ENCODE assay signal across 19 mouse cellular contexts in genomic region chr2:178196038-178196437, GRCm38 (mm10).
DNase-seq lines count a peak whose midpoint lies in the region; ATAC-seq and TF ChIP-seq lines count a peak whose summit lies in the region.
"Had no signal": no experiment of that assay in that cellular context is flagged by ENCODE, and none has a peak within 500 bp of the region (broad histone marks: within the 10 kb centered on the region; RNA-seq: fewer than 3 reads in every experiment).

No protein-coding gene starts in this region.

- H3K27me3 ChIP-seq in lung, embryonic 14.5 days (ENCODE audit: insufficient read depth, low read length): no peaks in the 10 kb centered on the region
- no peaks in the 10 kb centered on the region for H3K27me3 ChIP-seq in ES-Bruce4 (ENCODE audit: control insufficient read depth, insufficient read depth, low read length, poor library complexity, severe bottlenecking)
- H3K27me3 ChIP-seq in liver, embryonic 16.5 days (ENCODE audit: control insufficient read depth, insufficient read depth, low read depth, low read length): no peaks in the 10 kb centered on the region
- H3K27me3 ChIP-seq: embryonic facial prominence, embryonic 12.5 days; hindbrain, embryonic 15.5 days; limb, embryonic 15.5 days had no signal

- no peak for TF ChIP-seq POLR2A in ES-Bruce4 (IDR thresholded peaks at IDR 0.05; ENCODE audit: insufficient read depth, low read length)

- no peaks in the 10 kb centered on the region for H3K4me1 ChIP-seq in lung, embryonic 14.5 days (ENCODE audit: insufficient read depth)
- no peaks in the 10 kb centered on the region for H3K4me1 ChIP-seq in ES-Bruce4 (ENCODE audit: control insufficient read depth, insufficient read depth, low read length)
- peaks cover 3% of the 10 kb centered on the region for H3K4me1 ChIP-seq in liver, embryonic 16.5 days (ENCODE audit: control insufficient read depth, low read depth, low read length)
- H3K4me1 ChIP-seq: limb, embryonic 15.5 days had no signal

- H3K9ac ChIP-seq in lung, embryonic 14.5 days: no peak overlapping the region
- no peak overlapping the region for H3K9ac ChIP-seq in ES-Bruce4 (ENCODE audit: low read depth, poor library complexity, severe bottlenecking)
- no peak overlapping the region for H3K9ac ChIP-seq in liver, embryonic 16.5 days (ENCODE audit: low read depth, low read length)
- H3K9ac ChIP-seq: embryonic facial prominence, embryonic 12.5 days; hindbrain, embryonic 15.5 days; limb, embryonic 15.5 days had no signal

- no peak for TF ChIP-seq CTCF in lung, embryonic 14.5 days (IDR thresholded peaks at IDR 0.05; ENCODE audit: low read depth)
- TF ChIP-seq CTCF in ES-Bruce4 (IDR thresholded peaks at IDR 0.05; ENCODE audit: low read depth, low read length): peak; percentile 21

- intact Hi-C loops in left cerebral cortex, postnatal 14 days (cut with DNase I): no loop called here

- no peak overlapping the region for H3K4me2 ChIP-seq in lung, embryonic 14.5 days
- H3K4me2 ChIP-seq in liver, embryonic 16.5 days (ENCODE audit: low read depth, low read length): no peak overlapping the region
- H3K4me2 ChIP-seq: embryonic facial prominence, embryonic 12.5 days; heart, embryonic 11.5 days; hindbrain, embryonic 15.5 days; limb, embryonic 15.5 days had no signal

- 82% methylated on average over 6 of the region's 6 CpGs for WGBS in lung, embryonic 14.5 days
- 73% methylated on average over 6 of the region's 6 CpGs for WGBS in liver, embryonic 16.5 days (ENCODE audit: insufficient replicate concordance)

- TF ChIP-seq EP300 in ES-Bruce4 (IDR thresholded peaks at IDR 0.05; ENCODE audit: insufficient read depth, low read depth, low read length): no peak

- no peak overlapping the region for H3K27ac ChIP-seq in lung, embryonic 14.5 days (ENCODE audit: low read depth)
- H3K27ac ChIP-seq in ES-Bruce4 (ENCODE audit: insufficient read depth, low read length): no peak overlapping the region
- H3K27ac ChIP-seq in liver, embryonic 16.5 days (ENCODE audit: low read length): no peak overlapping the region
- H3K27ac ChIP-seq: embryonic facial prominence, embryonic 12.5 days; hindbrain, embryonic 15.5 days; limb, embryonic 15.5 days; macrophage had no signal

- no peaks in the 10 kb centered on the region for H3K36me3 ChIP-seq in lung, embryonic 14.5 days (ENCODE audit: insufficient read depth)
- no peaks in the 10 kb centered on the region for H3K36me3 ChIP-seq in ES-Bruce4 (ENCODE audit: control insufficient read depth, insufficient read depth, low read length, poor library complexity, severe bottlenecking)
- H3K36me3 ChIP-seq in liver, embryonic 16.5 days (ENCODE audit: control insufficient read depth, insufficient read depth): no peaks in the 10 kb centered on the region
- H3K36me3 ChIP-seq: embryonic facial prominence, embryonic 12.5 days; hindbrain, embryonic 15.5 days; limb, embryonic 15.5 days had no signal

- ATAC-seq in frontal cortex, adult (ENCODE audit: low TSS enrichment): 0 out of 2 replicates have a peak, but pooled peaks have one; percentile 20
- 0 out of 2 replicates have a peak, but pooled peaks have one; percentile 14 for ATAC-seq in lung, embryonic 14.5 days (ENCODE audit: insufficient read depth)
- ATAC-seq in liver, embryonic 16.5 days (ENCODE audit: low read depth): peak; percentile 30; the same call in 1 of the 2 replicates

- DNase-seq in frontal cortex, adult 2 months (ENCODE audit: extremely low spot score in 1 of 2, low spot score in 1 of 2): no peak
- no peak for DNase-seq in lung, embryonic 14.5 days
- no peak for DNase-seq in lung, postnatal 4 days
- no peak for DNase-seq in left cerebral cortex, postnatal 14 days (ENCODE audit: low spot score in 2 of 2)
- DNase-seq: adrenal gland, postnatal 25 days; gastrocnemius, postnatal 14 days; heart, adult 11 months; kidney, adult 8-10 months; kidney, postnatal 14 days; left cerebral cortex, postnatal 4 days; right cerebral cortex, postnatal 14 days had no signal

- no peaks in the 10 kb centered on the region for H3K9me3 ChIP-seq in lung, embryonic 14.5 days (ENCODE audit: low read depth, low read length)
- no peaks in the 10 kb centered on the region for H3K9me3 ChIP-seq in ES-Bruce4 (replicated peaks; ENCODE audit: control insufficient read depth, insufficient read depth, low read length, poor library complexity, severe bottlenecking)
- H3K9me3 ChIP-seq in liver, embryonic 16.5 days (replicated peaks; ENCODE audit: control insufficient read depth, low read length): no peaks in the 10 kb centered on the region
- H3K9me3 ChIP-seq: embryonic facial prominence, embryonic 12.5 days; hindbrain, embryonic 15.5 days; limb, embryonic 15.5 days had no signal

- no peak overlapping the region for H3K4me3 ChIP-seq in lung, embryonic 14.5 days (ENCODE audit: low read depth, low read length)
- H3K4me3 ChIP-seq in ES-Bruce4 (ENCODE audit: low read depth, low read length): no peak overlapping the region
- H3K4me3 ChIP-seq in liver, embryonic 16.5 days (ENCODE audit: low read depth, low read length): no peak overlapping the region
- H3K4me3 ChIP-seq: embryonic facial prominence, embryonic 12.5 days; hindbrain, embryonic 15.5 days; limb, embryonic 15.5 days had no signal
